Mouse (Mus musculus): ENCODE results near the gene Ankrd33b.

- TF ChIP-seq POLR2A (IDR thresholded peaks at IDR 0.05; ENCODE audit: low read depth, low read length) = no peak
- TF ChIP-seq CTCF (IDR thresholded peaks at IDR 0.05; ENCODE audit: extremely low read depth, insufficient read depth, insufficient read length, insufficient replicate concordance) = no peak
Measured at GRCm38 (mm10) chr15:31296882-31297776, 70.4 kb downstream of the Ankrd33b start.
